Mouse (Mus musculus) embryonic facial prominence, embryonic 13.5 days (tissue): ENCODE results near the gene Gm128. TPM values are rescaled to one million over a fixed set of nuclear protein-coding genes. Genes with fewer than 3 reads are reported as not detected.
A peak's percentile ranks its signal among the peaks of the same experiment; 100 is the strongest.

Experiments
- ATAC-seq: fragments of 200-750 bp; cut with Nextera tagmentation; 2 replicates; pipeline ENCODE4 v1.8.0; 2017; ENCODE audit warnings: low read depth; ENCODE audit not compliant: insufficient number of reproducible peaks, insufficient read depth, low FRiP score, low TSS enrichment
- H3K27ac ChIP-seq: fragments of 300-500 bp; sonication (generic); 2 replicates; pipeline ENCODE4 v1.5.1; 2015; ENCODE audit warnings: moderate library complexity, mild to moderate bottlenecking, inconsistent platforms
- H3K27me3 ChIP-seq: fragments of 300-500 bp; sonication (generic); 2 replicates; pipeline ENCODE4 v1.6.1; 2015; ENCODE audit warnings: mild to moderate bottlenecking, inconsistent platforms
- H3K36me3 ChIP-seq: fragments of 300-500 bp; sonication (generic); 2 replicates; pipeline ENCODE4 v1.6.1; 2015; ENCODE audit warnings: mild to moderate bottlenecking, inconsistent platforms
- H3K4me1 ChIP-seq: fragments of 300-500 bp; sonication (generic); 2 replicates; pipeline ENCODE4 v1.6.1; 2015; ENCODE audit warnings: inconsistent platforms
- H3K4me2 ChIP-seq: fragments of 300-500 bp; sonication (generic); 2 replicates; pipeline ENCODE4 v1.6.1; 2015; ENCODE audit warnings: moderate library complexity, mild to moderate bottlenecking, inconsistent platforms
- H3K4me3 ChIP-seq: fragments of 300-500 bp; sonication (generic); 2 replicates; pipeline ENCODE4 v1.5.1; 2015; ENCODE audit warnings: mild to moderate bottlenecking, inconsistent platforms
- H3K9ac ChIP-seq: fragments of 300-500 bp; sonication (generic); 2 replicates; pipeline ENCODE4 v1.6.1; 2015; ENCODE audit warnings: mild to moderate bottlenecking, inconsistent platforms
- H3K9me3 ChIP-seq: fragments of 300-500 bp; sonication (generic); 2 replicates; pipeline ENCODE4 v1.6.1; 2016; ENCODE audit warnings: inconsistent platforms
- WGBS: fragments of 180-500 bp; shearing (Covaris S2); methylation state at CpG from one replicate; pipeline ENCODE4 v1.1.7; 2015; ENCODE audit warnings: mixed read lengths; 5-methylcytosine and 5-hydroxymethylcytosine counted together
- polyA plus RNA-seq: library from polyadenylated mRNA; unstranded; fragments of >200 nt; fragmentation: Nextera tagmentation; extraction: Ambion mirVana; gene quantifications from 2 replicates; pipeline ENCODE4 v1.2.1, GENCODE M21; 2015

Gm128 gene
- polyA plus RNA-seq, 1 experiment from 2014 or later, result 0.46 TPM

DNA sequence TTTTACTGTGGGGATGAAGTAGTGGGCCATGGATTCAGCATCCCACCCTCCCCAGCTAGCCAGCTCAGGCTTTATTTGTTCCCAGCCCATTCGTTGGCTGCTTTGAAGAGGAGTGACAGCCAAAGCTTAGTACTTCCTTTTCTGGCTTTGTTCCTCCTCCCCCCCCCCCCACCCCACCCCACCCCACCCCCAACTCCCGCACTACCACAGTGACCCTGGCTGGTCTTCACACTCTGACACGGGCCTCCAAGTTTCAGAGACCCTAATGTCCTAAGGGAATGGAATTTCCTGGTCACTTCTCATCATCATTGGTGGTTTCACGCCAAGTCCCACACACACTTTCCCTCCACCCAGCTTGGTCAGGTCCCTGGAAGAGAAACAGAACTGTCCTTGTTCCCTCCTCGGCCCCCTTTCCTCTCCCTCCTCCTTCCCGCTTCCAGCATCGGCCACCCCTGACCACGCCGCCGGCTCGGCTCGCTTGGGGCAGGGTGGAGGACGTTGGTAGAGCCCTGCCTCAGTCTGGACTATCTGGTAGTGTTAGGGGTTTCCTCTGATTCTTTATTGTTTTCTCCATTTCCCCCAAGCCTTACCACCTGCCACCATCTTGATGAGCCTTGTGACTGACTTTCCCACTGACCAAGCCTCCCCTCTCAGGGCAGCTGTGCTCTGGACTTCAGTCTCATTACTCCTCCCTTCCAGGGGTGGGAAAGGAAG is 11.5 kb downstream of the Gm128 start:
- 3% methylated on average over 13 of the region's 13 CpGs for WGBS
- peaks cover 47% of the 10 kb centered on the region for H3K36me3 ChIP-seq
- peak overlapping the region; percentile 97 for H3K27ac ChIP-seq
- H3K9ac ChIP-seq, result peak overlapping the region; percentile 95
- H3K27me3 ChIP-seq, result no peaks in the 10 kb centered on the region
- ATAC-seq, result peak; percentile 29
- H3K4me2 ChIP-seq, result peak overlapping the region; percentile 88
- peaks cover 37% of the 10 kb centered on the region for H3K4me1 ChIP-seq
- no peaks in the 10 kb centered on the region for H3K9me3 ChIP-seq
- peak overlapping the region; percentile 82 for H3K4me3 ChIP-seq

DNA sequence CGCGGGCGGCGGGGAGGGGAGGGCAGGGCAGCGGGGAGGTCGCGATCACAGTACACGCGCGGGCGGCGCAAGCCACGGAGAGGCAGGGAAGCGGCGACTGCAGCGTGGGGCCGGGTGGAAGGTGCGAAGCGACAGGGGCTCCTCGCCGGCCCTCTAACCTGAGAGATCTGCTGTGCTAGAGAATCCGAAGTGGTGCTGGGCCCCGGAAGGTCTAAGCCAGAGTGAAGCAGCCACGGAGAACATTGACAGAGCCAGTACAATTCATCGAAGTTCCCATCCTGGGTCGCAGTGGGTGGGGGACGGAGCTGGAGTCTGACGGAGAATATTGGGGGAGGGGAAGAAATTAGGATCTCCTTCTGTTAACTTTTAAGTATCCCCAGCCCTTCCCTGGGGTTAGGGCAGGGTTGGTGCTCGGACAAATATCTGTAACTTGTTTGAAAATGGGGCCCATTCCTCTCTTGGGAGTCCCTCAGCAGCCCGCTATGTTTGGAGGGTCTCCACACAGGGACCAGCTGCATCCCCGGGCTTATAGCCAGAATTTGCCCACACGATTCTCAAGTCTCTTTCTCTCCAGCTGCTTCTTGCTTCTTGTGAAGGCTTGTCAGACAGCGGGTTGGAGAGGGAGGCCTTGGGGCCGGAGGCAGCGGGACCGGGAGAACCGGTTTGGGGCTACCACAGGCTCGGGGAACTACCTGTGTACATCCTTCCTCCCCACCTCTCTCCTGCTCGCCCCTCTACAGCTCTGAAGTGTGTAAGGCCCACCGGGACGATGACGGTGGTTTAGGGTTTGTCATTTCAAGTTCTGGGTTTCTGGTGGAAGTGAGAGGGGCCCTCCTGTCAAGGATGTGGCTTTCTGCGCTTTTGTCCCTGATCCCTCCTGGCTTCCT is 12.3 kb downstream of the Gm128 start:
- peaks cover 40% of the 10 kb centered on the region for H3K4me1 ChIP-seq
- peak overlapping the region; percentile 95 for H3K9ac ChIP-seq
- H3K27ac ChIP-seq, result peak overlapping the region; percentile 97
- ATAC-seq, result peak; percentile 63
- peak overlapping the region; percentile 88 for H3K4me2 ChIP-seq
- peak overlapping the region; percentile 82 for H3K4me3 ChIP-seq
- H3K27me3 ChIP-seq, result no peaks in the 10 kb centered on the region
- WGBS, result under 1% methylated on average over 43 of the region's 43 CpGs
- no peaks in the 10 kb centered on the region for H3K9me3 ChIP-seq
- H3K36me3 ChIP-seq, result peaks cover 40% of the 10 kb centered on the region

DNA sequence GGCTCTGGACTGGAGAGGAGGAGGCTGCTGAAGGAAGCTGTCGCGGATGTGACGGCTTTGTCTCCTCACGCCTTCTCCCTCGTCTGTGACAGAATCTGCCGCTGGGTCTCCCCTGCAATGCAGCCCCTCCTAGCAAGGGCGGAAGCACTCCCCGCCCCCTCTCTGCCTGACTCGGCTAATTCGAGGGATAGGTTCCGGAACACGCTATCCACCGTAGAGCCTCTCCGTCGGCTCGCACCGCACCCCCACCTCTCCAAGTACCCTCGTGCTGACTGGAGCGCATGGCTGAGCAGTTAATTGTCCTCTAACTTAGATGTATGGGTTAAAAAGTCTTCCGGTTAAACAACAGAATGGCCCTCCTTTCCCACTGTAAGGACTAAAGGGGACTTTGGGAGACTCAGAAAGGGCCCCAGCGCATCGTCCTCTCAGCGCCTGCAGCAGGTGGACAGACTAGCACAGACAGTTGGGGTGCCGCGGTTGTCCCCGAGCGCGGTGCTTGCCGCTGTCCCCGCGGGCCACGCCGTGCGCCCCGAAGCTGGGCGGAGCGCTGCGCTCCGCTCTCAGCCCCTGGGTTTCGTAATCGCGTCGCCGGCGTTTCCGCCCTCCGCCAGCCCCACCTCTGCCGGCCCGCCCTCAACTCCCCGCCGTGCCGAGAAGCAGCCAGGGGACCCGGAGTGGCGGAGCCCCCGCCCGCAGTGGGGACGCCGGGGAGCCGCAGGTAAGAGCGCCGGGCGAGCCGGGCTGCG is 13.1 kb downstream of the Gm128 start, which contains the start of gene Cdc42se1:
TSS of gene Cdc42se1 (plus strand) at position 585 of the 746 bp plus-strand sequence.
- peak within 1 kb of the TSS; percentile 95 for H3K9ac ChIP-seq
- under 1% methylated on average over 64 of the region's 64 CpGs for WGBS
- no peaks in the 10 kb centered on the region for H3K9me3 ChIP-seq
- H3K36me3 ChIP-seq, result peaks cover 38% of the 10 kb centered on the region
- peak within 1 kb of the TSS; percentile 82 for H3K4me3 ChIP-seq
- peak within 1 kb of the TSS; percentile 97 for H3K27ac ChIP-seq
- peaks cover 41% of the 10 kb centered on the region for H3K4me1 ChIP-seq
- no peaks in the 10 kb centered on the region for H3K27me3 ChIP-seq
- H3K4me2 ChIP-seq, result peak within 1 kb of the TSS; percentile 88
- ATAC-seq, result peak; percentile 77

DNA sequence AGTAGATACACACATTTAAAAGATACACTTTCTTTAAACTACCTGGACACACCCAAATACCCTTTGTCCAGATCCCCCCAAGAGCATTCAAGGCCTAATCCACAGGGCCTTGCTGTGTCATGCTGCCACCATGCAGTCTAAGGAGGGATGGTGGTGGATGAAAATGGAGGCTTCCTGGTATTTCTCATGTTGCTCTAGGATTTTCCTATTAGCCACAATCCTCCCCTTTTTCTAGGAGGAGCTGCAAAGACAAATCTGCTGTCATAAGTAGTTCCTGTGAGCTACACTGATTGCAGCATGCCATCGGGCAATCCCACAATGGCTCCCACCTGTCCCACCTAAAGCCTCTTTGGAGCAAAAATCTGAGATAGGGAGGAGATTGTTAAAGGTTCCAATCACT is 14.2 kb downstream of the Gm128 start:
- ATAC-seq, result no peak

DNA sequence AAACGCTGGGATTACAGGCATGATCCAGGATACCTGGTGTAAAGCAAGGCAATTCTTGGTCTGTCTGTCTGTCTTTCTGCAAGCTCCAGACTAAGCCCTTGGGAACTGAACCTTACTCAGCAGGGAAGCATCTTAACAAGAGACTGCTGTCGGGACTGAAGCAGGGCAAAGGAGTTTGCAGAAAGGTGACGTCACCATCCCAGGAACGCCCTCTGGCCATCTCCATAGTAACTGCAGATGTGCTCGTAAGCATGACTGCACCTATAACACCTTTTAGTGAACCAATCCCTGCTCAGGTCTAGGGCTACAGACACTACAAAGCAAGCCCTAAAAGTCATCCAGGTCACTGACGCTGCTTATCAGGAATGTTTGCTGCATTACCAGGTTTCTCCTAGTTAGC is 17.1 kb downstream of the Gm128 start:
- Histone ChIP-seq H3K4me3 (no peak overlapping the region), H3K9me3 (no peaks in the 10 kb centered on the region), H3K4me1 (peaks cover 10% of the 10 kb centered on the region), H3K9ac (no peak overlapping the region), H3K4me2 (no peak overlapping the region), H3K27me3 (no peaks in the 10 kb centered on the region), H3K27ac (no peak overlapping the region), H3K36me3 (peaks cover 53% of the 10 kb centered on the region)
- 35% methylated on average over 6 of the region's 6 CpGs for WGBS
- no peak for ATAC-seq

More for the DNA sequence above, 14.2 kb downstream of the Gm128 start:
- Histone ChIP-seq H3K9me3 (no peaks in the 10 kb centered on the region), H3K27ac (peak overlapping the region; percentile 97), H3K4me3 (peak overlapping the region; percentile 82), H3K27me3 (no peaks in the 10 kb centered on the region), H3K4me2 (peak overlapping the region; percentile 88), H3K36me3 (peaks cover 38% of the 10 kb centered on the region), H3K4me1 (peaks cover 38% of the 10 kb centered on the region), H3K9ac (peak overlapping the region; percentile 95)
- WGBS, result 15% methylated on average over 1 of the region's 1 CpGs

DNA sequence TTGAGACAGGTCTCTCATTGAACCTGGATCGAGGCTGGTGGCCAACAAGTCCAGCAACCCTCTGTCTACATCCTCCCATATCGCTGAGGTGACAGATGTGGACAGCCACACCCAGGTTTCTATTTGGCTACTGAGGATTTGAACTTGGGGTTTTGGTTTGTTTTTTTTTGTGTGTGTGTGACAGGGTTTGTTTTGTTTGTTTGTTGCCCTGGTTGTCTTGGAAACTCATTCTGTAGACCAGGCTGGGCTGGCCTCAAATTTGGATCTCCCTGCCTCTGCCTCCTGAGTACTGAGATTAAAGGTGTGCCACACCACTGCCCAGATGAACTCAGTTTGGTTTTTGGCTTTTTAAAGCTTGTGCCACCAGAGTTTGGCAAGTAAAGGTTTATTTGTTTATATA is 18.4 kb downstream of the Gm128 start:
- H3K4me1 ChIP-seq, result peaks cover 16% of the 10 kb centered on the region
- no peaks in the 10 kb centered on the region for H3K9me3 ChIP-seq
- no peak overlapping the region for H3K4me3 ChIP-seq
- H3K36me3 ChIP-seq, result peaks cover 56% of the 10 kb centered on the region
- H3K27me3 ChIP-seq, result no peaks in the 10 kb centered on the region
- no peak overlapping the region for H3K4me2 ChIP-seq
- 98% methylated on average over 2 of the region's 2 CpGs for WGBS
- ATAC-seq, result no peak
- H3K27ac ChIP-seq, result no peak overlapping the region
- 0 out of 2 replicates have a peak overlapping the region, but pooled peaks have one; percentile 11 for H3K9ac ChIP-seq

DNA sequence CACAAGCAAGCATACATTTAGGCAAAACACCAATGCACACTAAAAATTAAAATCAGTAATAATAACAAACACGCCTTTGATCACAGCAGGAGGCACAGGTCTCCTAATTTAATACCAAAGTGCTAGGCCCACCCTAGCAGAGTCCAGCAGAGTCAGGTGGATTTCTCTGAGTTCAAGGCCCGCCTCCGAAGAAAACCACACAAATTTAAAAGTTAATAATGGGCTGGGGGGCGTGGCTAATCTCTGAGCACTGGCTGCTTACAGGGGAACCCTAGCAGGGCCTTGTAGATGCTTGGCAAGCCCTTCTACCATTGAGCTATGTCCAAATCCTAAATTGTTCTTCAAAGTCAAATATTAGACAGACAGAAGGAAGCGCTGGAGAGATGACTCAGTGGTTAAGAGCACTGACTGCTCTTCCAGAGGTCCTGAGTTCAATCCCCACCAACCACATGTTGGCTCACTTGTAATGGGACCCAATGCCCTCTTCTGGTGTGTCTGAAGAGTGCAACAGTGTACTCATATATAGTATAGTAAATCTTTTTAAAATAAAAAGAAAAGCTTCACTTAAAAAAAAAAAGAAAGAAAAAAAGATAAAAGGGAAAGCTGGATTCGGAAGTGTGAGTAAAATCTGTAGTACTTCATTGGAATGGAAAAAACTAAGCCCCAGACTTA is 22.8 kb downstream of the Gm128 start:
- peak overlapping the region; percentile 66 for H3K4me3 ChIP-seq
- no peaks in the 10 kb centered on the region for H3K27me3 ChIP-seq
- no peak for ATAC-seq
- H3K9me3 ChIP-seq, result no peaks in the 10 kb centered on the region
- peaks cover 14% of the 10 kb centered on the region for H3K4me1 ChIP-seq
- peak overlapping the region; percentile 67 for H3K4me2 ChIP-seq
- WGBS, result 82% methylated on average over 6 of the region's 6 CpGs
- H3K9ac ChIP-seq, result peak overlapping the region; percentile 91
- H3K36me3 ChIP-seq, result peaks cover 60% of the 10 kb centered on the region
- H3K27ac ChIP-seq, result peak overlapping the region; percentile 99

DNA sequence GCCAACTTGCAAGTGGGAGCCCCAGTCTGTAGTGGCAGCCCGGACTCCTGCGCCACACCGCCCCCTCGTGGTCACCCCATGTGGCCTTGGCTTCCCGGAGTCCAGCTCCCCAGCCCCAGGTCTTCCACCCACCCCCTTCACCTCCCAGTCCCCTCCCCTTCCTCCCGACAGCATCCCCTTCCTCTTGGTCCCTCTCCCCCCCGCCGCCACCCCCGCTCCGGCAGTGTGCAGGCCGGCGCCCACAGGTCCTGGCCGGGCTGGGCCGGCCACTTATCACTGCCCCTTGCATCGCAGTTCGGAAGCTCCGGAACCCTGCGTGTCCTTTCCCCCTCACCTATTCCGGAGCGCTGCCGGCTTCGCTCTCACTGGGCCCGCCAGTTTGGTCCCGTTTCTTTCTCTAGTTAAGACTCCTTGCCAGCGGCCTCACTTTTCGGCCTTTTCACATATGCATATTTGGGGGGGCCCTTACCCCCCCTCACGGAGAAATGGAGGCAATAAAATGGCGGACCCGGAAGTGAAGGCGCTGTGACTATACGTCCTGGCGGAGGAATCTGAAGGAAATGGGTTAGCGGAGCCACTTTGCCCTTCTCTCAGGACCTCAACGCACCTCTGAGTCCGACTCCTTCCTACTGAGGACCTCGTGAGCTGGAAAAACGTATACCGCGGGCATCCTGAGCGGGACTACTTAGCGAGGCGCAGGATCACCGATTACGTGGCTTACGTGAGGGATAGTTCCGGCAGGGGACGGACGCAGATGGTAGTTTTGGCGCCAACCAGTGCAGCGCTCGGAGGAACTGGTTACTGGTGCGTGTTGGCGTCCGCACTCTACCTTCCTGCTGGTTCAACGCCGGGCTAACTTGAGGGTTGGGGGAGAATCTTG is 23.9 kb downstream of the Gm128 start, which contains the start of gene Gabpb2:
TSS of gene Gabpb2 (minus strand) at position 662 of the 880 bp plus-strand sequence.
- Histone ChIP-seq H3K4me3 (peak within 1 kb of the TSS; percentile 66), H3K4me1 (peaks cover 14% of the 10 kb centered on the region), H3K4me2 (peak within 1 kb of the TSS; percentile 67), H3K9me3 (no peaks in the 10 kb centered on the region), H3K9ac (peak within 1 kb of the TSS; percentile 91), H3K36me3 (peaks cover 53% of the 10 kb centered on the region), H3K27me3 (no peaks in the 10 kb centered on the region), H3K27ac (peak within 1 kb of the TSS; percentile 99)
- 1% methylated on average over 56 of the region's 56 CpGs for WGBS
- peak; percentile 86 for ATAC-seq

DNA sequence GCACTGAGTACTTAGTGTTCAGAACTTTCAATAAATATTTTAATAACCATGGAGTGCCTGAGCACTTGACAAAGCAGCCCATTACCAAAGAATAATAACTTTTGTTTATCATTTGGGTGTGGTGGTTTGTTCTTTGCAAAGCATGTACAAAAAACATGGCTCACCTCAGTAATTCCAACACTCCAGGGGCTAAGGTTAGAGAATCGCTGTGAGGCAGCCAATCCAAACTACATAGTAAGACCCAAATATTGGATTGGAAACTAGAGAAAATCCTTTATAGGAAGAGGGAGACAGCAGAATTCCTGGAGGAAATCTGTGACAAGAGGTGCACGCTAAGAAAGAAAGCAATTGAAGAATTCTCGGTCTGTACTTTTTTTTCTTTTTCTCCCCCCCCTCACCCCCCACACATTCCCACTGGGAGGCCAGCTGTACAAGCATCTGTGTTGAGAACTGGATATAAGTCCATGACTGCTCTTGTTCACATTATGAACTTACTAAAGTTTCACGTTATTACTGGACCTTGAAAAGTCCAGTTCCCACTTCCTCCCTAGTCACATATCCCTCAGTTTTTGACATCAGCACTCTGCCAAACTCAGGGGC is 24.6 kb downstream of the Gm128 start:
- Histone ChIP-seq H3K4me2 (peak overlapping the region; percentile 67), H3K4me3 (peak overlapping the region; percentile 66), H3K36me3 (peaks cover 51% of the 10 kb centered on the region), H3K9ac (peak overlapping the region; percentile 91), H3K9me3 (no peaks in the 10 kb centered on the region), H3K27ac (peak overlapping the region; percentile 99), H3K4me1 (peaks cover 14% of the 10 kb centered on the region), H3K27me3 (no peaks in the 10 kb centered on the region)
- 15% methylated on average over 4 of the region's 4 CpGs for WGBS
- ATAC-seq, result no peak; the same call in 1 of the 2 replicates

DNA sequence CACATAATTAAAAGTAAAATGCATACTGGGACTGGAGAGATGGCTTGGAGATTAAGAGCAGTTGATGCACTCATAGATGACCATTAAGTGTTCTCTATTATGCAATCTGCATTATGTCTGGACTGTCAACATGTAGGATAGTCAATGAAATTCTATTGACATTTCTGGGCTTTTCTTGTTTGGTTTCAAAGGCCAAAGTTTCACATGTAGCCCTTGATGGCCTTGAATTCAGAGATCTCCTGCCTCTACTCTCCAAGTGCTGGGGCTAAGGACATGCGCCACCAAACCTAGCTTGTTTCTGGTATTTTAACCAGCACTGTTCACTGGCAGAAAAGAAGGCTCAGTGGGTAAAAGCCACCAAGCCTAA is 27.8 kb downstream of the Gm128 start:
- Histone ChIP-seq H3K9me3 (no peaks in the 10 kb centered on the region), H3K36me3 (peaks cover 44% of the 10 kb centered on the region), H3K27me3 (no peaks in the 10 kb centered on the region), H3K9ac (no peak overlapping the region), H3K4me3 (no peak overlapping the region), H3K4me2 (no peak overlapping the region), H3K27ac (no peak overlapping the region), H3K4me1 (peaks cover 13% of the 10 kb centered on the region)
- ATAC-seq, result no peak
- 91% methylated on average over 1 of the region's 1 CpGs for WGBS
